9 mouse cellular contexts compared by ENCODE assay signal in the genomic region with DNA sequence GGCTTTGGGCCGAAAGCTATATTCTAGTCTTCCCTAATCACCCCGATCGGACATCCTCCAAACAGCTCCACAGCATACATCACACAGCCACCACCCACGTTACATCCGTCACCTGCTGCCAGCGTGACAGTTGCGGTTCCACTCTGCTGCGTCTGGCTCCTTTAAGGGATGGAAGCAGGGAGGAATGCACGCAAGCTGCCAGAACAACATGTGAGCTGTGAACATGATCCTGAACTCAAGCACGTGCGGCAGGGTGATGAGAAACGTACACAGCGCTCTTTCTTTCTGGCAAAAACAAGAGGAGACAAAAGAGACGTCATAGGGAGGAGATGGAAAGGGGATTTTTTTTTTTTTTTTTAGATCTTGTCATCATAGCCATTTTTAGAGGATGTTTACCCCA. TPM values are rescaled to one million over a fixed set of nuclear protein-coding genes. Genes with fewer than 3 reads are reported as not detected.
A peak's percentile ranks its signal among the peaks of the same experiment; 100 is the strongest.
DNase-seq lines count a peak whose midpoint lies in the region; ATAC-seq lines count a peak whose summit lies in the region.
"Had no signal": no experiment of that assay in that cellular context is flagged by ENCODE, and none has a peak within 500 bp of the region (broad histone marks: within the 10 kb centered on the region; RNA-seq: fewer than 3 reads in every experiment).

No protein-coding gene starts in this region.

- peak; percentile 29 to 31 for DNase-seq in cerebellum, adult 18-20 months
- no peak for DNase-seq in cerebellum, postnatal 4 days (ENCODE audit: low spot score in 2 of 2)
- DNase-seq in layer of hippocampus, adult 18-20 months (ENCODE audit: low spot score in 2 of 2): peak; percentile 36 to 58
- no peak for DNase-seq in layer of hippocampus, adult 9-10 months (ENCODE audit: low spot score)
- peak; percentile 26 for DNase-seq in kidney, postnatal 14 days
- peak; percentile 64 for DNase-seq in right cerebral cortex, postnatal 25 days
- no peak for DNase-seq in thymus, postnatal 14 days
- DNase-seq: thymus, postnatal 36 days had no signal

- no peak for ATAC-seq in erythroid progenitor cell, adult 5-6 weeks (replicated peaks; ENCODE audit: low FRiP score, poor library complexity, severe bottlenecking)

RNA-seq across cellular contexts. Expression of gene Ranbp9, which starts 17.8 kb away (rescaled TPM):
- 10 to 100 TPM; 86.0 to 88.0 TPM for total RNA-seq in layer of hippocampus, adult 18-20 months (2021)
- 23.9 and 51.9 TPM in 2 replicates for total RNA-seq in erythroid progenitor cell, adult 5-6 weeks (2015; ENCODE audit: low replicate concordance)
- total RNA-seq in erythroid progenitor cell, adult 5-6 weeks (2017; ENCODE audit: low replicate concordance): 41.1 and 43.3 TPM in 2 replicates

Comparison
In these comparisons a context has a peak if more than half of its experiments do, and no peak if none do; other contexts are left out.
1. DNase-seq: peak in cerebellum, adult 18-20 months (2 of 2), layer of hippocampus, adult 18-20 months (2 of 2), kidney, postnatal 14 days (single experiment) and right cerebral cortex, postnatal 25 days (single experiment); none in cerebellum, postnatal 4 days (0 of 2), layer of hippocampus, adult 9-10 months (single experiment) and thymus, postnatal 14 days (single experiment).